Mouse (Mus musculus) common myeloid progenitor, adult 5-6 weeks (primary cell): Measurements from ENCODE around the gene Magoh. TPM values are rescaled to one million over a fixed set of nuclear protein-coding genes. Genes with fewer than 3 reads are reported as not detected.
A peak's percentile ranks its signal among the peaks of the same experiment; 100 is the strongest.

Experiments
- ATAC-seq: replicated peaks from 2 replicates; pipeline ENCODE4 v1.8.0; 2016; ENCODE audit warnings: low read depth, mild to moderate bottlenecking, moderate TSS enrichment, inconsistent platforms; ENCODE audit not compliant: poor library complexity, severe bottlenecking
- total RNA-seq: library from RNA; stranded (forward); fragments of 200-1000, 187-1606 nt; gene quantifications from 2 replicates; pipeline ENCODE4 v1.2.3, GENCODE M21; 2017

Gene Magoh
- total RNA-seq, 1 experiment from 2014 or later, result 294 TPM

GRCm38 (mm10) chr4:107886371-107886770 is 6.8 kb downstream of the Magoh start:
- ATAC-seq, result no peak

DNA sequence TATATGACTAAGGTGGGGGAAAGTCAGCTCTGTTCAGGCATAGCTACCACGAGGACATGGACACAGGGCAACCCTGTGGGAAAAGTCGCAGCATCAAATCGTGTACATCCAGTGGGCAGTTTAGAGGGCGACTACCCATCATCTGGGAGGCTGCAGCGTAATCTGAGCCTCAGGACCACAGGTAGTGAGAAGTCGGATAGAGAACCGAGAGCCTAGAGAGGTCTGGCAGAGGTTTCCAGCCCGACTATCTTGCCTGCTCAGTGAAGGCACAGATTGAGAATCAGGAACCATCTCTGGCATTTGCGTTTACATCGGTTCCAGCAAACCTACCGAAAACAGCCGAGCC is 9.8 kb downstream of the Magoh start:
- peak; percentile 27 for ATAC-seq

DNA sequence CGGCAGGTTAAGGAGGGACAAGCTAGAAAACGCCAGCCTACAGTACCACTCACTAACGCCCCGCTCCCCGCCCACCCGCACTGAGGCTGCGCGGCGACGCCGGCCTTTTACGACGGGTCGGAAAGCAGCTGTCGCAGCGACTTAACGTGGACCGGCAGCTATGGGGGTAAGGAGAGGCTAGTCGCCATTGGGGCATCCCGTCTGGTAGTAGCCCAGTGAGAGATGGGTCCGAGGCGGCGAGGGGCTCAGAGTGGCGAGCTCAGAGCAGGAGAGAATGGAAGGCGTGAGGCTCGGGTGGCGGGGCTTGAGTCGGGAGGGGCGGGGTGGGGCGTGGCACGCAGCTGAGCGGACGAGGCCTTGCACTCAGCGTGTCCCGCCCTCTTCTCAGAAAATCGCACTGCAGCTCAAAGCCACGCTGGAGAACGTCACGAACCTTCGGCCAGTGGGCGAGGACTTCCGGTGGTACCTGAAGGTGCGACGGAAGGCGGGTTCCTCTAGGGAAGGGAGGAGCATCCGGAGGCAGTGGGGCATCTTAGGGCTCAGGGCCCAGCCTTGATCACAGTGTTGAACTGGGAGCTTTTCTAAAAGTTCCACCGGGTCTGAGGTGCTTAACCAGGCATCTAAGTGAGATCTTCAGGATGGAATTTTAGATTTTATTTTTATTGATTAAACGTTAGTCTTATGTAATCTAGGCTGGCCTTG is 10.3 kb downstream of the Magoh start, which contains the start of gene 0610037L13Rik:
TSS of gene 0610037L13Rik (plus strand) at position 83 of the 702 bp plus-strand sequence.
- peak; percentile 92 for ATAC-seq

DNA sequence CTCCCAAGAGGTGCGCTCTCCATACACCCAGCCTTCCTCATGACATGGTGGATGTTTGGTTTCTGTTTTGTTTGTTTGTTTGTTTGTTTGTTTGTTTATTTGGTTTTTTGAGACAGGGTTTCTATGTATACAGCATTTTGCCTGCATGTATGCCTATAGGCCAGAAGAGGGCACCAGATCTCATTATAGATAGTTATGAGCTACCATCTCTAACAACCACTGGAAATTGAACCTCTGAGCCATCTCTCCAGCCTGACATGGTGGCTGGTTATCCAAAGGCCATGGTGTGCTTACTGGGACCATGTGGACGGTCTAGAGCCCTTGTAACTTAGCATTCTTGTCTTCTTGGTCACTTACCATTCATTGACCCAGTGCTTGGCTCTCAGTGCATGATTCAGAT is 13.1 kb downstream of the Magoh start:
- no peak for ATAC-seq

DNA sequence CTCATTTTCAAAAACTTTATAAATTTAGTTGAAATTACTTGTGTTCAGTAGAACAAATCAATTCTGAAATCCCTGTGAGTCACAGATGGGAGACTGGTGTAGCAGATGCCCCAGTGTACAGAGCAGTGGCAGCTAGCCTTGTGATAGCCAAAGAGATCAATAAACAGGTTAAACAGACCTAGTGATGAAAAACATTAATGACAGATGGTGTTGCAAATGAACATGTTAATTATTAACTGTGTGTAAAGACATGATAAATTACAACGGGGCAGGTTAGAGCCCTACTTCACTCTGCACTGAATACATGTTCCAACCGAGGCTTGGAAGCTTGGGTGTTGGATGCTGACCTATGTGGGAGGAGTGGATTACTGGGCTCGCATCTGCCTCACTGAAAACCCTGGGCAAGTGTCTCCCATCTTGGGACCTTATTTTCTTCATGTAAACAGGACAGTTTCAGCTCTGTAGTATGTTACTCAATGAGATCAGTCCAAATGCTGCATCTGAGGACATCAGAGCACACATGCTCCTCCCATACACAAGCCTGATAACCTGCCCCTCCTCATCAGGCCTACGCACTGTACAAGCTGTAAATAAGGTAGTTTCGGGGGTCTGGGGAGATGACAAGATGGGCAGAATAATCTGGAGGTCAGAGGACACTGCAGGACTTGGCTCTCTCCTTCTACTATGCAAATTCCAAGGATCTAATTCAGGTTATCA is 19.8 kb downstream of the Magoh start:
- no peak for ATAC-seq

DNA sequence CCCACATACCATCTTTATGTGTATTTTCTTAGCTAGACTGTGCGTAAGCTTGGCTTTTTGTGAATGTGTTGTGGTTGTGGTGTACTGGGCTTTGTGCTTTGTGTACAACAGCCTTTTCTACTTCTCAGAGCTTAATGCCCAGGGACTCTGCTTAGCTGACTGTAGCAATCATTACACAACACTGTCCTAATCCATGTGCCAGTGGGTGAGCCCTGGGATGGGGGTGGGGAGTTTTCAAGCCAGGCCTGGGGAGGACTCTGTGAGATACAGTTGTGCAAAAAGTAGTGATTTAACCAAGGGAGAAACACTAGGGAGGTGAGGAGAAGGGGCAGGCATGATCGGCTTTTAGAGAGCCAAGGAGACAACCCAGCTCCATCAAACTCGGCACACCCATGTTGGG is 20.7 kb downstream of the Magoh start:
- ATAC-seq, result no peak

DNA sequence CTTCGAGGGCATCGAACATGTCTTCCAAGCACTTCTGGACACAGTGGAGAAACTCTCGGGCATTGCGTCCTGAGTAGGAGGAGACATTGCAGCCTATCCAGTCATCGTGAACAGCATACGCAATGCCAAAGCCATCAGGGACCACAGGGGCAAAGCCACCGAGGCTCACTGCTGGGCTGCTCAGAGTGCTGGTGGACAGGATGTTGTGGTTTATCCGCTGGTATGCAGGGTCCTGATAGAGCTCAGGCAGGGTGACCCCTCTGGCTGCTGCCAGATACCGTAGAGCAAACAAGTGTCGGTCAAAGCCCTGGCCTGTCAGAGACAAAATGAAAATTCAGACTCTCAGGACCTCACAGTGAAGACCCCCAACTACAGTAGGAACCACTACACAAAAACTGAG is 24.7 kb downstream of the Magoh start:
- peak; percentile 74 for ATAC-seq

DNA sequence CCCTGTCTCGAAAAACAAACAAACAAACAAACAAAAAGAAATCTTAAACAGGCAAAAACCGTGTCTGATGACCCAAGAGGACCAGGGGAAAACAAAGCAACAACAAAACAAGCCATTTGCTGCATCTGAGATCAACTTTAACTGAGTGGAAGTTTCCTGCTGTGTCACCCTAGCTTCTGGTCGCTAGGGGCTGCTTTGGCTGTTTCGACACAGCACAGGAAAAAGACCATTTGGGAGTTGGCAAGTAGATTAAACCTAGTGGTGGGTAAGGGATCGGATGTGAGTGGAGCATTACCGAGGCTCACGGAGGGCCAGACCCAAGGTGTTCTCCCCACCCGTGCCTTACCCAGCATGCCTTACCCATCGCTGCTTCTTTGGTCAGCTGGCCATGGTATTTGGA is 27.0 kb downstream of the Magoh start:
- no peak for ATAC-seq

- ATAC-seq, result no peak
Measured at GRCm38 (mm10) chr4:107910020-107910419, 30.5 kb downstream of the Magoh start.

GRCm38 (mm10) chr4:107920336-107920735 is 40.8 kb downstream of the Magoh start:
- ATAC-seq, result no peak

- no peak for ATAC-seq
Measured at GRCm38 (mm10) chr4:107921152-107921695, 41.7 kb downstream of the Magoh start.

DNA sequence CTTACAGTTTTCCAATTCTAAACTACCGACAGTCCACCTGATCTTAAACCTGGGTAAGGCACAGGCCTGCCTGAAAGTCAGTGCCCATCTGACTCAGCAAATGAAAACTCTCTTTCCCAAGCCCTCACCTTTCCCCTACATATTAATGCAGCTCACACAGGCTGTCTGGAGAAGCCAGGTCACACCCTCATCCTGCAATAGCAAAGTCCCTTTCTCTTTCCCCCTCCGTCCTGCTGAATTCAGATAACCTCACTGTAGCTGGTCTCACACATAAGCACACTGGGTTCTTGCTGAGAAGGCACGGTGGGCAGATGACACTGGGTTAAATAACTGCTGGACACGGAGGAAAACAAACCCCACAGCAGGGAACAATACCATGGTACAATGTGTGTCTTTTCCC is 42.4 kb downstream of the Magoh start:
- no peak for ATAC-seq

- ATAC-seq, result peak; percentile 95
Measured at GRCm38 (mm10) chr4:107923145-107923802, 43.7 kb downstream of the Magoh start, which contains the start of gene Cpt2. Gene Cpt2 (minus strand): TSS chr4:107923610.

- no peak for ATAC-seq
Measured at GRCm38 (mm10) chr4:107923803-107924194, 44.2 kb downstream of the Magoh start.

DNA sequence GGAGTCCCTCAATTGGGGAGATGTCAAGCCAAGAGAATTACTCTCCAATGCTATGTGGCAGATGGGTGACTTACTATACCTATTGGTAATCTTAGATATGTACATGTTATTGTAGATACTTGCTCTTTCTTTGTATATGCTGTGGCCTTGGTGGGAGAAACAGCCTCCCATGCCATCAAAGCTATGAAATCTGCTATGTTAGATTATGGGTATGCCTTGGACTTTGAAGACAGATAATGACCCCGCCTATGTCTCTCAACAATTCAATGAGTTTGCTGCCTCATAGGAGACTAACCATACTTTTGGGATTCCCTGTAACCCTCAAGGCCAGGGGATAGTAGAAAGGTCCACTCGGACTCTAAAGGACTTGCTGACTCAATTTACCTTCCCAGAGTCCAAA is 48.7 kb downstream of the Magoh start:
- no peak for ATAC-seq

- peak; percentile 63 for ATAC-seq
Measured at GRCm38 (mm10) chr4:107928726-107929125, 49.2 kb downstream of the Magoh start.

DNA sequence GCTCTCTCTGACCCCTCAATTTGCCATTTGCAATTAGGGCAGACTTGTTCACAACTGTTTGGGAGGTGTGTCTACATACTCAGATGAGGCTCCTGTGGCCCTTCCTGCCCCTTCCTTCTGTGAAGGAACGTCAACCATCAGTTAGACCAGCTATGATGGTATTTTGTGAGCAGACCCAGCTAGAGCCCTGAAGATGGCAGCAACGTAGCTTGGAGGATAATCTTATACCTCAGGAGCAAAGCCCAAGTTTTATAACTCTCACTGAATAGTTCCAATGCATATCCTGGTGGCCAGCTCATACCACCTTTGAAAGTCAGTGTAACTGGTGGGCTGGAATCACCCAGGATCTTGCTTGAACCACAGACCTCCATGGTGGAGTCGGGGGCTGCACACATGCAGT is 51.9 kb downstream of the Magoh start:
- no peak for ATAC-seq

DNA sequence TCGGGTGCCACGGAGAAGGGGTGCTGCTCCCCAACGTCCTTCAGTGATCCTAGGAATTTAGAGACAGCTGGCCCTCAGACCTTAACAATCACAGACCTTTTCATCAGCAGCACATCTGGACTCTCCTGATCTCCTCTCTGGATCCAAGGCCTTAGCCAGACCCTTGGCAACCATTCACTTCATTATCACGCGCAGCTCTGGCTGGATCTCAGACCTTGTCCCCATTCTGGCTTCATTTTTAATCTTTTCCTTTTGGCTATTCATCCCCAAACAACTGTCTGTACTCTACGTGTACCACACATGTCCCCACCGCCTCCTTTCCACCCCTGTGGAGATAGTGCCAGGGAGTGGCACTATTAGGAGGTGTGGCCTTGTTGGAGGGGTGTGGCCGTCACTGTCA is 53.7 kb downstream of the Magoh start:
- ATAC-seq, result no peak

DNA sequence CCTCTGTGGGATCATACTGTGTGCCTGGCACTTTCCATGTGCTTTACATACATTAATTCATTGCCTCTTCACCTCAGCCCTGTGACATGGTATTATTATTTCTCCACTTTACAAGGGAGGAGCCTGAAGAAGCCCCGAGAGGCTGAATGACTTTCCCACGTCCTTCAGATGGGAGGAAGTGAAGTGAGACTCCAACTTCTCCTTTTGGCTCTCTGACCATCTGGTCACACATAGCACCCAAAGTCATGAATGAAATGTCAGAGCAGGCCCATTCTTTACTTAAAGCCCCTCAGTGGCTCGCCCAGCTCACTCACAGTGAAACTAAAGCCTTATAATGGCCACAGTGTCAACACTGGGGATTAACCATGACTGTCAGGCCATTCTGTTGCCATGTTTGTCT is 55.7 kb downstream of the Magoh start:
- ATAC-seq, result peak; percentile 82
